10 mouse cellular contexts compared by ENCODE assay signal in the genomic region with DNA sequence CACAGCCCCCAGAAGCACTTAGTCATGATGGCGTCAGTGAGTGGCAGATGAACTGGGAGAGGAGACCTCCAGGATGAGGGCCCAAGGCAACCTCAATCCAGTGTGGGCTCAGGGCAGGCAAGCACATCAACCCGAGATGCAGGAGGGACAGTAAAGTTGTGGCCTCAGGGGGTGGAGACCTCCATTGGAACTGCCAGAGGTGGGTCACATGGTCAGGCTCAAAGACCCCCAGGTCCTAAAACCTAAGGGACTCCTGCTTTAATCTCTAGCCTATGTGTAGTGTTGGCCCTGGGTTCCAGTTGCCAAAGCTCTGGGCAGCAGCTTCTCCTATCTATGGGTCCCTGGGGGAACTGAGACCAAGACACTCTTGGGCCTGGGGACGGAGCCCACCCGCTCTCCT. TPM values are rescaled to one million over a fixed set of nuclear protein-coding genes. Genes with fewer than 3 reads are reported as not detected.
DNase-seq lines count a peak whose midpoint lies in the region; ATAC-seq and TF ChIP-seq lines count a peak whose summit lies in the region.
"Had no signal": no experiment of that assay in that cellular context is flagged by ENCODE, and none has a peak within 500 bp of the region (broad histone marks: within the 10 kb centered on the region; RNA-seq: fewer than 3 reads in every experiment).

No protein-coding gene starts in this region.

- ATAC-seq in lung, embryonic 14.5 days (ENCODE audit: insufficient read depth), result no peak
- ATAC-seq in heart, postnatal 0 days (ENCODE audit: insufficient read depth, low read depth), result no peak
- ATAC-seq in midbrain, postnatal 0 days (ENCODE audit: low FRiP score), result no peak; the same call in 1 of the 2 replicates

- H3K4me2 ChIP-seq in lung, embryonic 14.5 days, result peak overlapping the region; percentile 27; the same call in 1 of the 2 replicates
- H3K4me2 ChIP-seq in heart, postnatal 0 days (ENCODE audit: low read depth, low read length), result no peak overlapping the region
- no peak overlapping the region for H3K4me2 ChIP-seq in midbrain, postnatal 0 days (ENCODE audit: low read depth, low read length, poor library complexity, severe bottlenecking)
- H3K4me2 ChIP-seq: midbrain, embryonic 12.5 days had no signal

- no peak for TF ChIP-seq EP300 in heart, adult 2 months (IDR thresholded peaks at IDR 0.05; ENCODE audit: insufficient read depth, low read depth, low read length)
- no peak for TF ChIP-seq EP300 in heart, postnatal 0 days (IDR thresholded peaks at IDR 0.05; ENCODE audit: low read depth)

- WGBS in heart, adult 2 months, result 39% methylated on average over 4 of the region's 4 CpGs
- WGBS in lung, embryonic 14.5 days, result 82% methylated on average over 4 of the region's 4 CpGs
- WGBS in heart, postnatal 0 days, result 72% methylated on average over 4 of the region's 4 CpGs
- WGBS in macrophage (ENCODE audit: missing documents), result 49% methylated on average over 4 of the region's 4 CpGs
- 74% methylated on average over 4 of the region's 4 CpGs for WGBS in midbrain, postnatal 0 days

- H3K4me3 ChIP-seq in heart, adult 2 months, result no peak overlapping the region; the same call in 1 of the 2 replicates
- no peak overlapping the region for H3K4me3 ChIP-seq in lung, embryonic 14.5 days (ENCODE audit: low read depth, low read length)
- no peak overlapping the region for H3K4me3 ChIP-seq in heart, postnatal 0 days (ENCODE audit: low read depth, low read length)
- H3K4me3 ChIP-seq in macrophage (ENCODE audit: inconsistent target), result peak overlapping the region; percentile 34
- H3K4me3 ChIP-seq in midbrain, postnatal 0 days (ENCODE audit: low read depth, low read length), result no peak overlapping the region
- H3K4me3 ChIP-seq: midbrain, embryonic 12.5 days had no signal

- H3K27me3 ChIP-seq in heart, adult 2 months (ENCODE audit: control insufficient read depth, insufficient read depth, low read length), result no peaks in the 10 kb centered on the region
- no peaks in the 10 kb centered on the region for H3K27me3 ChIP-seq in lung, embryonic 14.5 days (ENCODE audit: insufficient read depth, low read length)
- H3K27me3 ChIP-seq in heart, postnatal 0 days (ENCODE audit: control insufficient read depth, insufficient read depth, low read length), result no peaks in the 10 kb centered on the region; the same call in 1 of the 2 replicates
- no peaks in the 10 kb centered on the region for H3K27me3 ChIP-seq in midbrain, postnatal 0 days (ENCODE audit: insufficient read depth, low read length)
- H3K27me3 ChIP-seq: midbrain, embryonic 12.5 days had no signal

- TF ChIP-seq CTCF in heart, adult 2 months (IDR thresholded peaks at IDR 0.05), result no peak
- no peak for TF ChIP-seq CTCF in lung, embryonic 14.5 days (IDR thresholded peaks at IDR 0.05; ENCODE audit: low read depth)
- TF ChIP-seq CTCF in heart, postnatal 0 days (IDR thresholded peaks at IDR 0.05; ENCODE audit: low read depth), result no peak
- no peak for TF ChIP-seq CTCF in midbrain, postnatal 0 days (IDR thresholded peaks at IDR 0.05)

- H3K36me3 ChIP-seq in heart, adult 2 months (ENCODE audit: control insufficient read depth, insufficient read depth, low read length), result no peaks in the 10 kb centered on the region
- H3K36me3 ChIP-seq in lung, embryonic 14.5 days (ENCODE audit: insufficient read depth), result no peaks in the 10 kb centered on the region
- no peaks in the 10 kb centered on the region for H3K36me3 ChIP-seq in heart, postnatal 0 days (replicated peaks; ENCODE audit: control insufficient read depth, insufficient read depth, low read length)
- no peaks in the 10 kb centered on the region; the same call in 1 of the 2 replicates for H3K36me3 ChIP-seq in macrophage (ENCODE audit: inconsistent target)
- no peaks in the 10 kb centered on the region for H3K36me3 ChIP-seq in midbrain, postnatal 0 days (ENCODE audit: insufficient read depth, low read length)
- H3K36me3 ChIP-seq: midbrain, embryonic 12.5 days had no signal

- intact Hi-C loops in heart, adult 2 months (cut with DNase I), result no loop called here
- intact Hi-C loops in gastrocnemius, postnatal 36 days (cut with DNase I), result no loop called here

- TF ChIP-seq POLR2A in heart, adult 2 months (IDR thresholded peaks at IDR 0.05; ENCODE audit: insufficient read depth, low read depth, low read length), result no peak

- H3K9me3 ChIP-seq in lung, embryonic 14.5 days (ENCODE audit: low read depth, low read length), result no peaks in the 10 kb centered on the region
- no peaks in the 10 kb centered on the region for H3K9me3 ChIP-seq in heart, postnatal 0 days (replicated peaks; ENCODE audit: control insufficient read depth, low read length)
- no peaks in the 10 kb centered on the region for H3K9me3 ChIP-seq in midbrain, postnatal 0 days (ENCODE audit: low read length)
- H3K9me3 ChIP-seq: midbrain, embryonic 12.5 days had no signal

- H3K9ac ChIP-seq in heart, adult 2 months (ENCODE audit: low read depth, low read length), result no peak overlapping the region
- no peak overlapping the region for H3K9ac ChIP-seq in lung, embryonic 14.5 days
- no peak overlapping the region for H3K9ac ChIP-seq in heart, postnatal 0 days (replicated peaks; ENCODE audit: low read depth, low read length)
- H3K9ac ChIP-seq in midbrain, postnatal 0 days (replicated peaks; ENCODE audit: low read length, poor library complexity, severe bottlenecking), result no peak overlapping the region
- H3K9ac ChIP-seq: midbrain, embryonic 12.5 days had no signal

- peak in 1 of 2 experiments; percentile 35 for DNase-seq in heart, adult 2 months
- DNase-seq in heart, postnatal 4 days, result no peak
- DNase-seq in lung, embryonic 14.5 days, result no peak
- DNase-seq in lung, postnatal 10 days, result no peak
- DNase-seq in heart, postnatal 0 days (ENCODE audit: low spot score), result no peak
- no peak for DNase-seq in midbrain, postnatal 0 days (ENCODE audit: low spot score)
- DNase-seq in gastrocnemius, postnatal 36 days, result no peak

- H3K4me1 ChIP-seq in heart, adult 2 months (ENCODE audit: control insufficient read depth, insufficient read depth, low read length), result peaks cover 24% of the 10 kb centered on the region
- peaks cover 16% of the 10 kb centered on the region for H3K4me1 ChIP-seq in lung, embryonic 14.5 days (ENCODE audit: insufficient read depth)
- peaks cover 25% of the 10 kb centered on the region; the same call in 1 of the 2 replicates for H3K4me1 ChIP-seq in heart, postnatal 0 days (ENCODE audit: control insufficient read depth, insufficient read depth)
- H3K4me1 ChIP-seq in midbrain, postnatal 0 days (ENCODE audit: insufficient read depth, low read length), result 0 out of 2 replicates have a peak, but pooled peaks cover 3% of the 10 kb centered on the region

- H3K27ac ChIP-seq in heart, adult 2 months, result peak overlapping the region; percentile 84
- H3K27ac ChIP-seq in lung, embryonic 14.5 days (ENCODE audit: low read depth), result peak overlapping the region; percentile 89; the same call in 1 of the 2 replicates
- H3K27ac ChIP-seq in heart, postnatal 0 days (ENCODE audit: low read depth), result peak overlapping the region; percentile 76
- H3K27ac ChIP-seq in macrophage, result peak overlapping the region; percentile 92
- H3K27ac ChIP-seq in midbrain, postnatal 0 days (ENCODE audit: low read depth, low read length), result no peak overlapping the region
- H3K27ac ChIP-seq: midbrain, embryonic 12.5 days had no signal

- no peaks in the 10 kb centered on the region for H3K79me2 ChIP-seq in heart, adult 2 months (replicated peaks; ENCODE audit: control insufficient read depth, insufficient read depth, low read length)
- peaks cover 49% of the 10 kb centered on the region for H3K79me2 ChIP-seq in macrophage (ENCODE audit: inconsistent target)

RNA-seq across cellular contexts. Expression of gene Aldh3b1, which starts 0.8 kb away (rescaled TPM):
- total RNA-seq in heart, adult 2 months (2021), result 1 to 10 TPM; 1.6 to 1.7 TPM
- polyA plus RNA-seq in heart, adult 2 months (2012; rRNA removed), result 3.1 and 4.8 TPM in 2 replicates
- total RNA-seq in heart, postnatal 4 days (2021), result 1 to 10 TPM; 1.6 to 1.9 TPM
- 3.0 and 3.6 TPM in 2 replicates for polyA plus RNA-seq in lung, embryonic 14.5 days (2014; fragmentation: Nextera tagmentation; extraction: Ambion mirVana)
- total RNA-seq in heart, postnatal 0 days (2014; rRNA removed; ENCODE audit: low replicate concordance), result 1.9 and 2.1 TPM in 2 replicates
- polyA plus RNA-seq in heart, postnatal 0 days (2015; fragmentation: Nextera tagmentation; extraction: Ambion mirVana), result 3.1 and 3.2 TPM in 2 replicates
- 10 to 100 TPM in 22 of 26 experiments, 1 to 10 TPM in 4; 6.7 to 54.0 (median 33.8) TPM for total RNA-seq in macrophage (2018; cell fraction: chromatin; rRNA removed)
- 10 to 100 TPM; 53.2 to 92.7 (median 74.8) TPM for total RNA-seq in macrophage (2018; cell fraction: cytosol; rRNA removed)
- total RNA-seq in macrophage (2018; cell fraction: nucleus; rRNA removed), result 10 to 100 TPM; 15.3 to 80.6 (median 43.0) TPM
- polyA plus RNA-seq in macrophage (2018), result 57.7 to 77.8 TPM (median 67.9 TPM) in 3 replicates
- 1.3 and 3.7 TPM in 2 replicates for total RNA-seq in midbrain, postnatal 0 days (2014; rRNA removed)
- polyA plus RNA-seq in midbrain, postnatal 0 days (2015; fragmentation: Nextera tagmentation; extraction: Ambion mirVana), result 2.1 and 2.8 TPM in 2 replicates
- total RNA-seq in gastrocnemius, postnatal 36 days (2021), result 1 to 10 TPM in 1 of 2 experiments, under 1 TPM in 1; 0.92 to 1.6 TPM

RNA-seq across cellular contexts. Expression of gene Unc93b1, which starts 6.2 kb away (rescaled TPM):
- 10 to 100 TPM; 17.5 to 18.3 TPM for total RNA-seq in heart, adult 2 months (2021)
- 38.1 and 45.5 TPM in 2 replicates for polyA plus RNA-seq in heart, adult 2 months (2012; rRNA removed)
- total RNA-seq in heart, postnatal 4 days (2021), result 10 to 100 TPM; 15.1 to 15.4 TPM
- polyA plus RNA-seq in lung, embryonic 14.5 days (2014; fragmentation: Nextera tagmentation; extraction: Ambion mirVana), result 13.3 and 14.8 TPM in 2 replicates
- total RNA-seq in heart, postnatal 0 days (2014; rRNA removed; ENCODE audit: low replicate concordance), result 11.9 and 29.6 TPM in 2 replicates
- polyA plus RNA-seq in heart, postnatal 0 days (2015; fragmentation: Nextera tagmentation; extraction: Ambion mirVana), result 15.5 and 18.1 TPM in 2 replicates
- total RNA-seq in macrophage (2018; cell fraction: chromatin; rRNA removed), result 1,000 to 10,000 TPM in 8 of 26 experiments, 100 to 1,000 TPM in 18; 216 to 1,289 (median 786) TPM
- total RNA-seq in macrophage (2018; cell fraction: cytosol; rRNA removed), result 1,000 to 10,000 TPM in 1 of 26 experiments, 100 to 1,000 TPM in 25; 460 to 1,074 (median 715) TPM
- 1,000 to 10,000 TPM in 15 of 26 experiments, 100 to 1,000 TPM in 11; 504 to 1,525 (median 1,073) TPM for total RNA-seq in macrophage (2018; cell fraction: nucleus; rRNA removed)
- polyA plus RNA-seq in macrophage (2018), result 421 to 814 TPM (median 651 TPM) in 3 replicates
- 13.0 and 23.2 TPM in 2 replicates for total RNA-seq in midbrain, postnatal 0 days (2014; rRNA removed)
- polyA plus RNA-seq in midbrain, postnatal 0 days (2015; fragmentation: Nextera tagmentation; extraction: Ambion mirVana), result 11.2 and 12.4 TPM in 2 replicates
- total RNA-seq in gastrocnemius, postnatal 36 days (2021), result 1 to 10 TPM; 5.1 to 7.7 TPM

RNA-seq across cellular contexts. Expression of gene Ndufs8, which starts 16.2 kb away (rescaled TPM):
- 100 to 1,000 TPM; 438 to 511 TPM for total RNA-seq in heart, adult 2 months (2021)
- polyA plus RNA-seq in heart, adult 2 months (2012; rRNA removed), result 761 and 809 TPM in 2 replicates
- 100 to 1,000 TPM; 290 to 307 TPM for total RNA-seq in heart, postnatal 4 days (2021)
- 326 and 335 TPM in 2 replicates for polyA plus RNA-seq in lung, embryonic 14.5 days (2014; fragmentation: Nextera tagmentation; extraction: Ambion mirVana)
- 506 and 520 TPM in 2 replicates for total RNA-seq in heart, postnatal 0 days (2014; rRNA removed; ENCODE audit: low replicate concordance)
- 681 and 696 TPM in 2 replicates for polyA plus RNA-seq in heart, postnatal 0 days (2015; fragmentation: Nextera tagmentation; extraction: Ambion mirVana)
- total RNA-seq in macrophage (2018; cell fraction: chromatin; rRNA removed), result 10 to 100 TPM in 13 of 26 experiments, 1 to 10 TPM in 13; 3.0 to 21.4 (median 9.9) TPM
- 10 to 100 TPM; 59.2 to 98.0 (median 81.8) TPM for total RNA-seq in macrophage (2018; cell fraction: cytosol; rRNA removed)
- 10 to 100 TPM in 22 of 26 experiments, 1 to 10 TPM in 4; 7.7 to 35.0 (median 19.8) TPM for total RNA-seq in macrophage (2018; cell fraction: nucleus; rRNA removed)
- 65.9 to 103 TPM (median 95.7 TPM) in 3 replicates for polyA plus RNA-seq in macrophage (2018)
- total RNA-seq in midbrain, postnatal 0 days (2014; rRNA removed), result 165 and 197 TPM in 2 replicates
- 292 and 333 TPM in 2 replicates for polyA plus RNA-seq in midbrain, postnatal 0 days (2015; fragmentation: Nextera tagmentation; extraction: Ambion mirVana)
- 100 to 1,000 TPM; 242 to 273 TPM for total RNA-seq in gastrocnemius, postnatal 36 days (2021)

RNA-seq across cellular contexts. Expression of gene Tcirg1, which starts 21.8 kb away (rescaled TPM):
- total RNA-seq in heart, adult 2 months (2021), result 10 to 100 TPM in 1 of 2 experiments, 1 to 10 TPM in 1; 7.4 to 12.4 TPM
- 47.7 and 50.5 TPM in 2 replicates for polyA plus RNA-seq in heart, adult 2 months (2012; rRNA removed)
- total RNA-seq in heart, postnatal 4 days (2021), result 10 to 100 TPM; 19.2 to 22.9 TPM
- polyA plus RNA-seq in lung, embryonic 14.5 days (2014; fragmentation: Nextera tagmentation; extraction: Ambion mirVana), result 31.7 and 36.0 TPM in 2 replicates
- total RNA-seq in heart, postnatal 0 days (2014; rRNA removed; ENCODE audit: low replicate concordance), result 32.1 and 44.9 TPM in 2 replicates
- polyA plus RNA-seq in heart, postnatal 0 days (2015; fragmentation: Nextera tagmentation; extraction: Ambion mirVana), result 12.8 and 14.1 TPM in 2 replicates
- total RNA-seq in macrophage (2018; cell fraction: chromatin; rRNA removed), result 1,000 to 10,000 TPM; 2,108 to 6,099 (median 4,045) TPM
- total RNA-seq in macrophage (2018; cell fraction: cytosol; rRNA removed), result 100 to 1,000 TPM; 327 to 726 (median 484) TPM
- 1,000 to 10,000 TPM; 1,431 to 3,048 (median 2,231) TPM for total RNA-seq in macrophage (2018; cell fraction: nucleus; rRNA removed)
- 359 to 665 TPM (median 410 TPM) in 3 replicates for polyA plus RNA-seq in macrophage (2018)
- total RNA-seq in midbrain, postnatal 0 days (2014; rRNA removed), result 26.0 and 37.5 TPM in 2 replicates
- polyA plus RNA-seq in midbrain, postnatal 0 days (2015; fragmentation: Nextera tagmentation; extraction: Ambion mirVana), result 13.2 and 14.1 TPM in 2 replicates
- total RNA-seq in gastrocnemius, postnatal 36 days (2021), result 1 to 10 TPM; 4.8 to 5.9 TPM

RNA-seq across cellular contexts. Expression of gene Aldh3b3, which starts 29.7 kb away (rescaled TPM):
- total RNA-seq in heart, adult 2 months (2021), result under 1 TPM; 0.39 to 0.61 TPM
- polyA plus RNA-seq in heart, adult 2 months (2012; rRNA removed), result 2.8 and 5.4 TPM in 2 replicates
- under 1 TPM; 0.17 to 0.18 TPM for total RNA-seq in heart, postnatal 4 days (2021)
- not detected in 2 replicates for polyA plus RNA-seq in lung, embryonic 14.5 days (2014; fragmentation: Nextera tagmentation; extraction: Ambion mirVana)
- total RNA-seq in heart, postnatal 0 days (2014; rRNA removed; ENCODE audit: low replicate concordance), result not detected in 2 replicates
- 0.22 and 0.29 TPM in 2 replicates for polyA plus RNA-seq in heart, postnatal 0 days (2015; fragmentation: Nextera tagmentation; extraction: Ambion mirVana)
- under 1 TPM in 1 of 26 experiments, not detected in 25; 0.29 TPM for total RNA-seq in macrophage (2018; cell fraction: chromatin; rRNA removed)
- not detected for total RNA-seq in macrophage (2018; cell fraction: cytosol; rRNA removed)
- total RNA-seq in macrophage (2018; cell fraction: nucleus; rRNA removed), result under 1 TPM in 1 of 26 experiments, not detected in 25; 0.69 TPM
- not detected in 3 replicates for polyA plus RNA-seq in macrophage (2018)
- not detected in 2 replicates for total RNA-seq in midbrain, postnatal 0 days (2014; rRNA removed)
- polyA plus RNA-seq in midbrain, postnatal 0 days (2015; fragmentation: Nextera tagmentation; extraction: Ambion mirVana), result not detected in 2 replicates
- total RNA-seq in gastrocnemius, postnatal 36 days (2021), result not detected
- total RNA-seq: gastrocnemius, postnatal 10 days had no signal
- polyA plus RNA-seq: midbrain, embryonic 12.5 days had no signal
